Mouse (Mus musculus) skeletal muscle tissue, adult 2 months (tissue): ENCODE results near the gene Gm13030.
"Not testable (repeated sequence)": the region's sequence is repeated elsewhere in the genome, so short reads cannot be mapped to it uniquely, and the experiment has no call there.

Experiments used
- DNase-seq: peaks from one replicate; pipeline ENCODE4 v3.0.0-alpha.2; 2012; ENCODE audit warnings: low read depth, low spot score

Gm13030 gene

GRCm38 (mm10) chr4:138866413-138866812 is 7.4 kb downstream of the Gm13030 start:
- peak; percentile 58 for DNase-seq

GRCm38 (mm10) chr4:138865991-138866390 is 7.8 kb downstream of the Gm13030 start:
- DNase-seq: no peak

GRCm38 (mm10) chr4:138865092-138865491 is 8.7 kb downstream of the Gm13030 start:
- no peak for DNase-seq

- no peak for DNase-seq
Observed at GRCm38 (mm10) chr4:138863344-138863998, 10.3 kb downstream of the Gm13030 start, which contains the start of gene Pla2g5. TSS of gene Pla2g5 (minus strand) at chr4:138863482.

- DNase-seq: no peak
Observed at GRCm38 (mm10) chr4:138859728-138860127, 14.0 kb downstream of the Gm13030 start.

GRCm38 (mm10) chr4:138859245-138859644 is 14.5 kb downstream of the Gm13030 start:
- no peak for DNase-seq

GRCm38 (mm10) chr4:138858446-138858845 is 15.3 kb downstream of the Gm13030 start:
- no peak for DNase-seq

GRCm38 (mm10) chr4:138857576-138857975 is 16.2 kb downstream of the Gm13030 start:
- no peak for DNase-seq

GRCm38 (mm10) chr4:138856491-138856890 is 17.3 kb downstream of the Gm13030 start:
- peak; percentile 43 for DNase-seq

- no peak for DNase-seq
Observed at GRCm38 (mm10) chr4:138855092-138855632, 18.6 kb downstream of the Gm13030 start.

- no peak for DNase-seq
Observed at GRCm38 (mm10) chr4:138852961-138853360, 20.8 kb downstream of the Gm13030 start.

GRCm38 (mm10) chr4:138851463-138851862 is 22.3 kb downstream of the Gm13030 start:
- peak; percentile 34 for DNase-seq

GRCm38 (mm10) chr4:138841386-138841785 is 32.4 kb downstream of the Gm13030 start:
- DNase-seq: no peak

- DNase-seq: no peak
Observed at GRCm38 (mm10) chr4:138840726-138841125, 33.0 kb downstream of the Gm13030 start.

- DNase-seq: no peak
Observed at GRCm38 (mm10) chr4:138839806-138840205, 34.0 kb downstream of the Gm13030 start.

- no peak for DNase-seq
Observed at GRCm38 (mm10) chr4:138827147-138827546, 46.6 kb downstream of the Gm13030 start.

GRCm38 (mm10) chr4:138825751-138826567 is 47.8 kb downstream of the Gm13030 start:
- DNase-seq: peak; percentile 13

GRCm38 (mm10) chr4:138824660-138825059 is 49.1 kb downstream of the Gm13030 start:
- no peak for DNase-seq

- not testable (repeated sequence) for DNase-seq
Observed at GRCm38 (mm10) chr4:138824161-138824560, 49.6 kb downstream of the Gm13030 start.

- no peak for DNase-seq
Observed at GRCm38 (mm10) chr4:138821036-138821435, 52.7 kb downstream of the Gm13030 start.
